Mouse (Mus musculus) urinary bladder, adult 18-20 months (tissue): Measurements from ENCODE around the gene Csf2ra.
"Not testable (repeated sequence)": the region's sequence is repeated elsewhere in the genome, so short reads cannot be mapped to it uniquely, and the experiment has no call there.

Source experiments
- DNase-seq, 2 experiments: peaks; one replicate each; pipeline ENCODE4 v3.0.0; 2022; ENCODE audit warnings: low spot score in 2 of 2, mixed read lengths in 2 of 2

Csf2ra gene

GRCm38 (mm10) chr19:61224678-61225525, 3.3 kb downstream of the Csf2ra start:
- DNase-seq: no peak

DNA sequence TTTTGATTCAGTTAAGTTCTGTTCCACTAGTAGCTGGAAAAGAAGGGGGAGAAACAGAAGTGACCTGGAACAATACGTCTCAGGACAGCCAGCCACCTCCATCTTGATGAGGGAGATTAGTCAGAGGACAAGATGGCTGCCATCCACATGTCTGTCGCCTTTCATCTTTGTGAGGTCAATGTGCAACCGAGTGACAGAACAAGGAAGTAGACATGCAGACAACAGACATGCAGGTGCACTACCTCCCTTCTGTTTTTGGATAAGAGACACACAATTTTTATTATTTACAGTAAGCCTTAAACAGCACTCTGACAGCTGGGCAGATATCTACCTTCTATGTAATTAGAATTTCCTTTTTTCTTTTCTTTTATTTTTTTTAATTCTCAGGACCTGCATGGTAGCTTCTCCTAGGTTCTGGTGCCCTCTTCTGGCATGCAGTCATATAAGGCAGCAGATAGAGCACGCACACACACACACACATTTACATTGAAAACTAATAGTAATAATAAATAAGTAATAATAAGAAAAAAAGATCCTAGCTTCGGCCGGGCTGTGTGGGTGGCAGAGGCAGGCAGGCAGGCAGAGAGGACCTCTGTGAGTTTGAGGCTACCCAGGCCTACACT, 4.4 kb downstream of the Csf2ra start:
- no peak for DNase-seq

DNA sequence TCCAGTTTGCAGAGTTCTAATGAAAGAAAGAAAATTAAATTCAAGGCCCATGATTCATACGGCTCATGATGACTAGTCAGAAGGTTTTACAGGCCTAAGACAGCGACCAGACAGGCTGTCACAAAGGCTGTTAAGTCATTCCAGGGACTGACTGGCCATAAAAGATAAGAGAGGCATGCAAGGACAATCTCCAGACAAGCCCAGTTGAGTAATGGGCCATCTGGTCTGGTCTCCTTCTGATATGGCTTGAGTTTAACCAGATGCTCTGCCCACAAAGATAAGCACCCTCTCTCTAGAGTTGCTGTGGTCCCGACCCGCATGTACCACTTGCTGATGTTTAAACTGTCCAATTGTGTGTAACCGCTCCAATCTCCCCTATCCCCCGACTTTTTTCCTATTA, 20.7 kb downstream of the Csf2ra start:
- not testable (repeated sequence) for DNase-seq

DNA sequence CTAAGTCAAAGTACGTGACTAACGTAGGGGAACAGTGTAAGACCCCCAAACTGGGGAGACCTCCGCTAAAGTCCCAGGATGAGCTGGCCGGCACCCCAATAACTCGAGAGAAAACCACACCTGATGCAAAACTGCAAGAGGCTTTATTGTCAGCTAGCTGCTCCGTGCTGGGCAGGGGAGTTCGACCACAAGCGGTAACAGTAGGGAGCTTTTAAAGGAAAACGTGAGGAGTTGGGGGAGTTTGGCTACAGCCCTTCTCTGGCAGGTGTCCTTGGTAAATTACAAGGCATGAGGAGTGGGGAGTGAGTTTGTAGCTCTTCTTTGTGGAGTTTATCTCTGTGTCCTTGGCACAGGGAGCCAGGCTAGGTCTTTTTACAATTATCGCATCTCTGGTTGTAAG, 28.4 kb downstream of the Csf2ra start:
- peak; percentile 6 to 47 for DNase-seq

DNA sequence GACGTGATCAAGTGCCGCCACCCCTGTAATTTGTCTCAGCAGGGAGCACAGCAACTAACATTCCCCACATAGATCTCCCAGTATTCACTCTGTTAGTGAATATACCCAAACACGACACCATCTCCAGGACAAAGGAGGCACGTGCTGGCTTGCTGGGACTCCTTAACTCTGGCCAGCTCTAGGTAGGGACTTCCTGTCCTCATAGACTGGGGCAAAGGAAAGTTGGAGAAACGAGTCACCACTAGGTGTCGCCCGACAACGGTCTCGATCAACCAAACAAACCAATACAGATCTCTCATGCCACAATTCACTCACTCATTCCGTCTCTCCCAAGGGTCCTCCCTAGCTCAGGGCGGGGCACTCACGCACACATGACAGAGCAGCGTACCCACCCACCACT, 28.9 kb downstream of the Csf2ra start:
- DNase-seq: peak; percentile 77 to 80

DNA sequence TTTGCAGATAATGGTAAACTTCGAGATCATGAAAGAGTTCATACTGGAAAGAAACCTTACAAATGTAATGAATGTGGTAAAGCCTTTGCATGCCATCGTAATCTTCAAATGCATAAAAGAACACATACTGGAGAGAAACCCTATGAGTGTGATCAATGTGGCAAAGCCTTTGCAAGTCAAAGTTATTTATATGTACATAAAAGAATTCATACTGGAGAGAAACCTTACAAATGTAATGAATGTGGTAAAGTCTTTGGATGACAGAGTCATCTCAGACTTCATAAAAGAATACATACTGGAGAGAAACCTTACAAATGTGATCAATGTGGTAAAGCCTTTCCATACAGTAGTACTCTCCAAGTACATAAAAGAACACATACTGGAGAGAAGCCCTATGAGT, 44.6 kb downstream of the Csf2ra start, which contains the start of gene Gm6020:
Gene Gm6020, plus strand, starts transcription at position 301 of the 400 bp plus-strand sequence.
- DNase-seq: not testable (repeated sequence)

DNA sequence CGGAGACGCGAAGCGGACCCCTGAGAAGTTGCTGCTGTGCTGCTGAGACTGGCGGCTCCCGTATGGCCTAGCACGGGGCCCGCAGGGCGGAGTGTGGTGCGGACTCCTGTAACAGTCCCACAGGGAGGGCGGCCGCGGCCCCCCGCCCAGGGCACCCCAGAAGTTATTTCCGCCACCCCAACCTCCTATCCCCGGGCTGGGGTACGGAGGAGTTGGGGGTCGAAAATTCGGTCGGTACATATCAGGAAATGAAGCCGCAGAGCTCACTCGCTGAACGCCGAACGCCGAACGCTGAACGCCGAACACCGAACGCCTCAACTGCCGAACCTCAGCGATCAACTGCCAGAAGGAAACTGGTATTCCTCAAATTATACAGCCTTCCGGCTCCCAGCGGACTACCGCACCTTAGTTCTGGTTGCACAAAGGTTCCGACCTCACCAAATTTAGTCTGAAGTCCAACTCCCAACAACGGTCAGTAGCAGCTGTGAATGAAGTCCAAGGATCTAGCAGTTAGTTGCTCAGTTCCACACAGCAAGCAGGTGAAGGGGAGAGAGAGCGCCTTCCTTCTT, 52.4 kb downstream of the Csf2ra start, which contains the start of gene Gm7102:
Gene Gm7102, minus strand, starts transcription at position 554 of the 569 bp plus-strand sequence.
- no peak for DNase-seq
